Mouse (Mus musculus) left cerebral cortex, postnatal 36 days (tissue): ENCODE measurements at regions not wholly inside any gene's neighbourhood (a gene's known extent, or its start where the extent isn't known, plus 50 kb on each side); places are given as distances from the start of the nearest gene placed in this dataset.
A peak's percentile ranks its signal among the peaks of the same experiment; 100 is the strongest.

Experiments used
- DNase-seq, 2 experiments: peaks; one replicate each; pipeline ENCODE4 v3.0.0; 2021 to 2022; ENCODE audit warnings: low spot score in 2 of 2, mixed read lengths in 1 of 2
- intact Hi-C: fragments of 180-260 bp; cut with DNase I; formaldehyde crosslinking; loops from one replicate; pipeline ENCODE4 v1.15.1; 2025

- intact Hi-C loops: no loop called here
- no peak for DNase-seq
These were observed 826.2 kb upstream of the 4930452B06Rik start for GRCm38 (mm10) chr14:9492228-9492627.

GRCm38 (mm10) chr14:9488585-9488984 lies 822.5 kb upstream of the 4930452B06Rik start:
- DNase-seq: no peak
- intact Hi-C loops: no loop called here

- DNase-seq: no peak
- intact Hi-C loops: no loop called here
These were observed 812.9 kb upstream of the 4930452B06Rik start for GRCm38 (mm10) chr14:9478981-9479380.

GRCm38 (mm10) chr14:9475169-9475568 lies 809.1 kb upstream of the 4930452B06Rik start:
- intact Hi-C loops: no loop called here
- no peak for DNase-seq

GRCm38 (mm10) chr14:9469686-9470085 lies 803.6 kb upstream of the 4930452B06Rik start:
- no peak for DNase-seq
- intact Hi-C loops: no loop called here

- intact Hi-C loops: no loop called here
- no peak for DNase-seq
These were observed 802.6 kb upstream of the 4930452B06Rik start for GRCm38 (mm10) chr14:9468654-9469053.

GRCm38 (mm10) chr14:9467690-9468458 lies 801.8 kb upstream of the 4930452B06Rik start:
- intact Hi-C loops: no loop called here
- no peak for DNase-seq

GRCm38 (mm10) chr14:9460006-9460405 lies 794.0 kb upstream of the 4930452B06Rik start:
- DNase-seq: peak; percentile 27 to 38
- intact Hi-C loops: no loop called here

GRCm38 (mm10) chr14:9458856-9459255 lies 792.8 kb upstream of the 4930452B06Rik start:
- DNase-seq: no peak
- intact Hi-C loops: no loop called here

GRCm38 (mm10) chr14:9457801-9458495 lies 791.9 kb upstream of the 4930452B06Rik start:
- intact Hi-C loops: no loop called here

GRCm38 (mm10) chr14:9455986-9456385 lies 789.9 kb upstream of the 4930452B06Rik start:
- DNase-seq: no peak
- intact Hi-C loops: no loop called here

More at GRCm38 (mm10) chr14:9457801-9458495, 791.9 kb upstream of the 4930452B06Rik start:
- no peak for DNase-seq

GRCm38 (mm10) chr14:9449942-9450341 lies 783.9 kb upstream of the 4930452B06Rik start:
- intact Hi-C loops: no loop called here
- peak; percentile 6 to 17 for DNase-seq

GRCm38 (mm10) chr14:9437896-9438295 lies 771.9 kb upstream of the 4930452B06Rik start:
- DNase-seq: no peak
- intact Hi-C loops: no loop called here

GRCm38 (mm10) chr14:9435136-9435535 lies 769.1 kb upstream of the 4930452B06Rik start:
- DNase-seq: no peak
- intact Hi-C loops: no loop called here

- intact Hi-C loops: no loop called here
- no peak for DNase-seq
These were observed 767.1 kb upstream of the 4930452B06Rik start for GRCm38 (mm10) chr14:9433081-9433590.

GRCm38 (mm10) chr14:9431798-9432197 lies 765.8 kb upstream of the 4930452B06Rik start:
- DNase-seq: no peak
- intact Hi-C loops: no loop called here

- DNase-seq: no peak
- intact Hi-C loops: no loop called here
These were observed 745.9 kb upstream of the 4930452B06Rik start for GRCm38 (mm10) chr14:9411822-9412403.

- intact Hi-C loops: no loop called here
- no peak for DNase-seq
These were observed 737.6 kb upstream of the 4930452B06Rik start for GRCm38 (mm10) chr14:9403688-9404087.

GRCm38 (mm10) chr14:9400861-9401260 lies 734.8 kb upstream of the 4930452B06Rik start:
- intact Hi-C loops: no loop called here
- DNase-seq: no peak

- intact Hi-C loops: loop anchor here (10.0 kb wide), 1 partner anchor 251 kb away; no protein-coding TSS in a partner anchor
- peak; percentile 71 to 80 for DNase-seq
These were observed 727.3 kb upstream of the 4930452B06Rik start for GRCm38 (mm10) chr14:9393271-9393771.
